Mouse (Mus musculus): ENCODE measurements around the gene Phf7. TPM values are rescaled to one million over a fixed set of nuclear protein-coding genes. Genes with fewer than 3 reads are reported as not detected.

The Phf7 gene
- 1 to 10 TPM; 9.1 to 9.2 TPM for total RNA-seq (2021)
- long read RNA-seq, experiment 1, partial matches to known transcripts, result 1 of 13 reads
- long read RNA-seq, experiment 1, other reads (novel, unspliced or antisense), result 4 of 13 reads
- long read RNA-seq, experiment 2, partial matches to known transcripts, result 0 of 2 reads
- long read RNA-seq, experiment 2, other reads (novel, unspliced or antisense), result 0 of 2 reads

DNA sequence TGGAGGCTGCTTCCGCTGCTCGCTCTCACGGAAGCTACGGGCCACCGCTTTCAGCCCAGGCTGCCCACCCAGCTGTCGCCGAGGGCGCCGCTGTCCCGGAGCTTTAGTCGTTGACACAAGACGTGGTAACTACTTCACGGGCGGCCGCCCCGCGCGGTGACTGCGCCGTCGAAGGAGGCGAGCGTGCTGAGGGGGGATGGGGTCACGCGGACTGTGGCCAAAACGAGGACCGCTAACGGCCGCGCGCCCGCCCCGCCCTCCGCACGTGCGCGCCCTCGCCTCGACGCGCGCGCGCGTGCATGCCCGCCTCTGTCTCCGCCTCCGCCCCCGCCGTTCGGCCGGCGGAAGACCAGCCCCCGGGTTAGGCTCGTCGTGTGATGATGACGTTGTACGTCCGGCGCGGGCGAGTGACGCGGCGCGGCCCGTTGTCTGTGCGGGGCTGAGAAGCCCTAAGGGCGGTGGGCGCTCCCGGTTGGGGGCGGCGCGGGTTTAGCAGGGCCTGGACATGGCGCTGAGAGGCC lies at the start of gene Phf7, which contains the start of gene Bap1:
Gene Phf7, minus strand, starts transcription at position 234 of the 521 bp plus-strand sequence.
Gene Bap1, plus strand, starts transcription at position 367 of the 521 bp plus-strand sequence.
- DNase-seq, result peak; percentile 98

DNA sequence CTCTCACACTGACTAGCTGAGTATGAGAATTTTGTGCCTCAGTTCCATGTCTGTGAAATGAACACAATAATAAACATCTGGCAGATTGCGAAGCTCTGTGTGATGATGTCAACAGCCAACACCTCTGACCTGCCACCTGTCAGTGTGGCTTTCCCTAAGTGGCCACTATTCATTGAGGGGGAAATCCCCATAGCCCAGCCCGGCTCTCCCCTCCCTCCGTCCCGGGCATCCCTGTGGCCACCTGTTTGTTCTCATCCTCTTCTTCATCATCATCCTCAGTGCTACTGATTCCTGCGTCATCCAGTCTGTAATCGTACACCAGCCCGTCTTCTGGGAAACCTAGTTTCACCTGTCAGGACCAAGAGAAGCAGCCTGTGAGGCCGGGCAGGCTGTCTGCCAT lies 34.6 kb upstream of the Phf7 start:
- DNase-seq, result no peak

DNA sequence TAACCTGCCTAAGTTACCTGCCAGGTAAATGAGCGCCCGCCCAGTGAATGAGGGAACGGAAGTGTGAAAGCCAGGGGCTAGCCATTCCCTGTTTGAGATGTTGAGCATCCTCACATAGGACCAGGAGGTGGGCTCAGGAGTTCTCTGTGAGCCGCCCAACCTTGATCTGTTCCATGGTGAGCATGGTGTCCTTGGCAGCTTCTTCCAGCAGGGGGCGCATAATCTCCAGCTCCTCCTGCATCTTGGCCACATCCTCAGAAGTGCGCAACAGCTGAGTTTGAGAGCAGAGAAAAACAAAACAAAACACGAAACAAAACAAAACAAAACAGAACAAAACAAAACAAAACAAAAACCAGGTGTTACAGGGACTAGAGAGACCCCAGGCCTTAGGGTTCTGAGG lies 21.0 kb upstream of the Phf7 start:
- DNase-seq, result peak; percentile 89

DNA sequence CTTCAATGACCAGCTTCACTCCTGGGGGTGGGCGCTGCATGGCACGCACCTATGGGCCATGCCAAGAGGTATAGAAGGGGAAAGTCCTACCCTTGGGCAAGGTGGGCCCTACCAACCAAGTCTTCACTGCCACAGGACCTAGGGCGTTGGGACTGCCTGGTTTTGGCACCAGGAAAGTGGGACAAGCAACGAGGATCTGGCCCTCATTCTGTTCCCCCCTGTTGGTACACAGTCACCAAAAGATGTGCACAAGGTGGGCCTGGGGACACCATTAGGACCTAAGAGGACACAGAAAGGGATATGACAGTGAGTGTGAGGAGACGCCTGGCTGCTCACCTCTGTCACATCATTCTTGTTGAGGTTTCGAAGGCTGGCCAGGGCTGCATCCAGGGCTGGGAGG lies 20.0 kb upstream of the Phf7 start:
- no peak for DNase-seq

DNA sequence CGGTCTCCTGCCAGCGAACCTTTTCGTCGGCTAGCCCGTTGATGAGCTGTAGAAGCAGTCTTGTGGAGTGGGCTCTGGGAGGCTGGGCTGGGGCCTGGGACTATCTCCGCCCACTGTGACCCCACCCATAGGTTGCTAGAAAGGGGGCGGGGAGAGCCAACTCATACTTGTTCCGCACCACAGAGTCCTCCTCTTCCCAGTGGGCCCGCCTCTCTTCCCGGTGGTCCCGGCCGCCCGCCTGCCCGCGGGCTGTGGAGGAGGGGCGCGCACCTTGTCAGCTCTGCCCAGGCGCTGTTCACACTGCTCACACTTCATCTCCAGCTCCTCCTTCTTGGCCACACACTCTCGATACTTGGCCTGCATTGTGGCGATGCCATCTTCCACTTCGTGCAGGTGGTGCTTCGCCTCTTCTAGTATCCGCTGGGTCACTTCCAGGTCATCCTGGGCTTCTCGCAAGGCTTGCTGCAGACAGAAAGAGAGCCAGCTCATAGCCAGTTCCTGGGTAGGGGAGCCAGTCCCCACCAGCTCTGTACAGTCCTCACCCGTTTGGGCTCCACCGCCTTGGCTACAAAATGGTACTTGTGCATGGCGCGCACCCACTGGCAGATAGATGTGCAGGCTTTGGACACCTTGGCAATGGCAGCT lies 18.5 kb upstream of the Phf7 start:
- DNase-seq, result peak; percentile 26

DNA sequence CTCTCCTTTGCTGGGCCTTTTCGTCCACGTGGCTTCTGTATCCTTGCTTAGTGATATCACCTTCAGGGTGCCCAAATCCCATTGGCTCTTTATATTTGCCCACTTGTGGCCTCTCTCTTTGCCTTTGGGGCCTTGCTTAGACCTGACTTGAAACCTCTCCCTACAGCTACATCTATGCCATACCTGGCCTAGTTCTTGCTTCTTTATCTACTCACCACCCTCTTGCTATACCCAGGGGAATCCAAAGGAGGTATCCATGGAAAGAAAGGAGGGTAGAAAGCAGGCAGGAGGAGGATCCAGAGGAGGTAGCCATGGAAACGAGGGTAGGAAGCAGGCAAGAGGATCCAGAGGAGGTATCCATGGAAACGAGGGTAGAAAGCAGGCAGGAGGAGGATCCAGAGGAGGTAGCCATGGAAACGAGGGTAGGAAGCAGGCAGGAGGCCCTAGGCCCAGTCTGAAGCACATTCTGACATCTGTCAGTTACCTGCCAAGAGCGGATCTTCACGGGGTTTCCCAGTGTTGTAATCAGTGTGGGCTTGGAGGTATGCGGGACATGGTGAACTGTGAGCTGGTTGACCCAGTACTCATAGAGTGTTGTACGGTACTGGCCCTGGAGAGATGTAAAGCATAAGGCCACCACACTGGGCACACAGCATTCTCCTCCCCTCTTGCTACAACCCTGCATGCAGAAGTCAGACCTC lies 17.3 kb upstream of the Phf7 start:
- no peak for DNase-seq

DNA sequence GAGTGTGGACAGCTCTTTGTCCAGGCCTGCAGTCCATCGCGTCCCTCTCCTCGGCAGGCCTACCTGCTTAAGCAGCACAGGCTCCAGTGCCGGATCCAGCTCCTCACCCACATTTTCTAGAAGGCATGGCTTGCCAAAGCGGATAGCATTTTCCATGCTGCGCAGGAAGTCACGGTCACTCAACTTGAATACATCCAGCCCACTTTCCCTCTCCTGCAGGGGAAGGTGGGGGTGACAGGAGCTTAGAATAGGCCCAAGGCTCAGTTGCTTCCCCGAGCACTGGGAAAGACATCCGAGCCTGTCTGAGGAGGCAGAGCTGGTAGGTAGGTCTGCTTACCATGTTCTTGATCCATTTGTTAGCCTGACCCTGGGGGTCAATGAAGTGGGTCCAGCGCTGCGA lies 16.5 kb upstream of the Phf7 start:
- DNase-seq, result no peak

DNA sequence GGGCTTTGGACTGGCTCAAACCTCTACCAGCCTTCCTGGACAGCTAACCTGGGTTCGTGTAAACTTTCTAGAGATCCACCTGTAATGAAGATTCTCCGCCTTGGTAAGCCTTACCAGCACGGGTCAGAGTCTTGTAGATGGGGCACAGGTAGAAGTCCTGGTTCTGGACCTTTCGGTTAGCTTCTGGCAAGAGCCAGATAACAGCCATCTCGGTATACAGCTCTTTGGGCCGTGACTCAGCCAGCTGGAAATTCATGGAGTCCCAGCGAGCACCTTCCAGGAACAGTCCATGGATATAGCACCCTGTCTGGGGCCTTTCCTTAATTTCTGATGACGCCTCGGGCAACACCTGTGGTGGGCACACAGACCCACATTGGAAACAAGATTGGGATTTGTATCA lies 9.8 kb upstream of the Phf7 start:
- no peak for DNase-seq

DNA sequence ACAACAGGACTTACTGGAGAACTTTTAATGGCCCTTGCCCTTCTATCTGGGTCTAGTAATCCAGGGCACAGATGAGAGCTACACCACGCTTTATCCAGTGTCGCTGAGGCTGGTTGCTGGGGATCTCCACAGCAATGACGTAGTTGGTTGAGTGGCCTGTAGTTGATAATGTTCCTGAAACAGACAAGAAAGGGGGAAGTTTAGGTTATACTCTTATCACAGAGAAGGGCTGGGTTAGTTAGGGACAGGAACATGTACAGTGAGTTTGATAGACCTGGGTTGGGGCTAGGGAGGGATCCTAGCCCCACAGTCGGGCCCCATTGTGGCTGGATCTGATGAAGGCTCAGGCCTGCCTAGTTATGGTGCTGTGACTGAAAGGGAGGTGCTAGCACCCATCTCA lies 9.3 kb upstream of the Phf7 start:
- no peak for DNase-seq

DNA sequence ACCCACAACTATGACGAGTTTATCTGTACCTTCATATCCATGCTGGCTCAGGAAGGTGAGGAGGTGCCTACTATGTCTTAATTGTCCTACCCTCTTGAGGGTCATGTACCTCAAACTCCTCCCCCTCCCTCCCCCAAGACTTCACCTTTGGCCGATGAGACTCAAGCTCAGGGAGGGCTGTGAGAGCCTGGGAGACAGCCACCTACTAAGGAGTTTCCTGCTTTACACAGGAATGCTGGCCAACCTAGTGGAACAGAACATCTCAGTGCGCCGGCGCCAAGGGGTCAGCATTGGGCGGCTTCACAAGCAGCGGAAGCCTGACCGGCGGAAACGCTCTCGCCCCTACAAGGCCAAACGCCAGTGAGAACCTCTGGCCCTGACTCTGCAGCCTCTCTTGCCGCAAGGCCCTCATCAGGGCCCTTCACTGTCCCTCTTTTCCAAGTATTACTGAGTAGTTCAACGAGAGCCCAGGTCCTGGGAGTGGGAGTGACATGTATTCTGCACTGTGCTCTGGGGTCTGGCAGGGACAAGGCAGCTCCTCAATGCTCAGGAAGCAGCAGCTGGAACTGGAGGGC lies 7.4 kb upstream of the Phf7 start:
- DNase-seq, result no peak

DNA sequence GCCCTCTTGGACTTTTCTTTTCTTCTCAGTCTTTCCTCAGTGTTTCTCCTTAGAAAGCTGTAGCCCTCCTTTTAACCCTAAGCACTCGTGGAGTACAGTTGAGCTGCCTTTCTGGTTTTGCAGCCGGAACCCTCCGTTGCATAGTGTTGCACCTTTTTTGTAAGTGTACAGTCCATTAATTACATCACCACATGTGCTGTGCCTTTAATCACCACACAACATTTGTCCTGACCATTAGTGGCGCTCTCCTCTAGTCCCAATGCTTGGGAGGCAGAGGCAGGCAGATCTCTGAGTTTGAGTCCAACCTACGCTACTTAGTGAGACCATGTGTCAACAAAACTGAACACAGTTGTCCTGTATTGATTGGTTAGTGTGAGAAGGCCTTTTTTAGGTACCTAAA lies 974 bp upstream of the Phf7 start:
- DNase-seq, result no peak

DNA sequence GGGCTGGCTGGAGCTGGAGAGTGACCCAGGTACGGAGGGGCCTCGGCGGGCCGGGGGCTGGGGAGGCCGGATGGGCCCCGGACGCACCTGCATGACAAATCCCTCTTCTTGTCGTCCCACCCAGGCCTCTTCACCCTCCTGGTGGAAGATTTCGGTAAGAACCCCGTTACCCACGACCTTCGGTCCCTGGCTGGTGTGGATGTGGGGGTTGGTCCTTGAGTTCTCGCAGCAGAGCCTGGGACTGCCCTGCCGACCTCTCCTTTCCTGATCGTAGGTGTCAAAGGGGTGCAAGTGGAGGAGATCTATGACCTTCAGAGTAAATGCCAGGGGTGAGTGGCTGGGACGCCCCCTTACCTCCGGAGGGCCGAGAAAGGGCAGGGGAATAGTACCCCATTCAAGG lies 509 bp upstream of the Phf7 start:
- no peak for DNase-seq

DNA sequence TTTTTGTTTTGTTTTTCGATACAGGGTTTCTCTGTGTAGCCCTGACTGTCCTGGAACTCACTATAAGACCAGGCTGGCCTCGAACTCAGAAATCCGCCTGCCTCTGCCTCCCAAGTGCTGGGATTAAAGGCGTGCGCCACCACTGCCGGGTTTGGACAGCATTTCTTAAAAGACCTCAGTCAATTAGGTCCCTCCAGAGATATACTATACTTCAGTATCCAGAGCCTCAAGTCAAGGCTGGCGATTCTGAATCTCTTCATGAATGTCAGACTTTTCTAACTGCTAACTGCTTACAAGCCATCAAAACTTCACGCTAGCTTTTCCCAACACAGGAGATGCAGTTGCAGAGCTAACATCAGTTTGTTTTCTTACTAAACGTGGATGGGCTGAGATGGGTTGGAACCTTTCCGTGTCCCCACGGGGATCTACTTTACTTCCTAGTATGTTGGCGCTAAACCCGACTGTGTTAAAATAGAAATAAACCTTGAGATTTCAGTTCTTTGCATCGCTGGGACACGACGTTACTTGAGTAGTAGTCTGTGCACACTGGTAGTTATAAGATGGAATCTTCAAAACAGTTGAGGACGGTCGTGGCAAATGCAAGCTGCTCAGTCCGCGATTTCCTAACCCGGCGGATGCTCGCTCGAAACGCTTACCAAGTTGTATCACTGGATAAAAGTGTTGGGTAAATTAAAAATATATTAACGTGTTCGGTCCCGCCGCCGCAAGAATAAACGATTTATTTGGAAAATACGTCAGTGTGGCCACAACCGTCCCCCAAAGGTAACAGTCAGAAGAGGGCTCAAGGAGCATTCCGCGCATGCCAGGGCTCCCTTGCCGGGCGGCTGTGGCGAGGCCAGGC lies 664 bp downstream of the Phf7 start:
- DNase-seq, result no peak

DNA sequence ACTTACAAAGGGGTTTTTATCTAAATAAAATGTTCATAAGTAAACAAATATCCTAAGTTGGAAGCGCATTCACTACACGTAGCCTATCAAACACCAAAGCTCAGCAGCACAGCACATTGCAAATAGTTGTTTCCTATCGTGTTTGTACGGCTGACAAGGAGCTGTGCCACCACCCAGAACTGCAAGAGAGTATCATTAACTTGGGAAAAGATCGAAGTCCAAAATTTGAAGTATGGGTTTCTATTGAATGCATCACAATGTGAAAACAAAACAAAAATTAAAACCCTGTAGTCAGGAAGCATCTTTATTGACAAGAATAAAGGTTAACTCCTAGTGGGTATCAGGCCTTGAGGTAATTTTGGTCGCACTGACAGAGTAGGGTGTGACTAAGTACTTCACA lies 2.7 kb downstream of the Phf7 start:
- DNase-seq, result no peak

DNA sequence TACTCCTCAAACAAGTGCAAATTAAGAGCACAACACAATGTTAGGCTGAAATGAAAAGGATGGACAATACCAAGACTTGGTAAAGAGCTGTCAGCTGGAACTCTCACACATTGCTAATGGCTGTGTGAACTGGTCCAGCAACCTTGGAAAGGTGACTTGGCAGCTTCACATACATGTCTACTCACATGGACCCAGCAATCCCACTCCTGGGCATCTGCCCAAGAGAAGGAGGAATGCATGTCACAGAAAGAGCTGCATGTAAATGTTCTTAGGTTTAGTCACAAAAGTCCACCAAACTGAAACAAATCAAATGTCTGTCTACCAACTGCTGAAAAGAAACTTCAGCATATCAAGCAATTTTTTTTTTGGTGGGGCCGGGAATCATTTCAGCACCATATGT lies 5.2 kb downstream of the Phf7 start:
- DNase-seq, result no peak

DNA sequence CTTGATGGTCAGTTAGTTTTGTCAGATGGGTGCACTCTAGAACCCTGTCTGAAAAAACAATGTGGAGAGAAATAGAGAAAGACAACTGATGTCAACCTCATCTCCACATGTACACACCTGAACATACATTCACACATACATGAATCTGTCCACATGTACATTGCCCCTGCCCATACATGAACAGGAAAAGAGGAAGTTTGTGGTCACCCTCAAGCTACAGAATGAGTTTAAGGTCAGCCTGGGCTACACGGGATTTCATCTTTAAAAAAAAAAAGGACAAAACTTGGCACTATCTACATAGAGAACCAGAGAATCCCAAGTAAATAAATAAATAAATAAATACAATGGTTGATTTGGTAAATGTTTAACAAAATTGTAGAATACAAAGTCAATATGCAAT lies 6.3 kb downstream of the Phf7 start:
- DNase-seq, result no peak

DNA sequence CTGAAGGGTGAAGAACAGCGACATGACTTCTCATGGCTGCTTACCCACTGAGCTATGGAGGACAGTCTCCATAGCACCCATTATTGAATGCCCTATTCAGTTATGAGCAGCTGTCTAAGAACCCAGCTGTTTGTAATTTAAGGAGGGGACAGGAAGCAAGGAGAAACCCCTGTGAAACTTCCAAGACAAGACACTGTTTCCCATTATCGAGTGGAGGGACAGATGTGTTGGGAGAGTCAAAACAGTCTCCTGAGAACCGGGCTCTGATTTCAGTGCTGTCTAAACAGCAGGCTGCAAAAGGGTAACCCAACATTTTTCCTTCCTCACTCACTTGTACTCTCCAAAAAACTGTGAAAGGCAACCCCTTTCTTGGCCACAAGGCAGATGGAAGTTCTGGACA lies 10.6 kb downstream of the Phf7 start:
- DNase-seq, result no peak

DNA sequence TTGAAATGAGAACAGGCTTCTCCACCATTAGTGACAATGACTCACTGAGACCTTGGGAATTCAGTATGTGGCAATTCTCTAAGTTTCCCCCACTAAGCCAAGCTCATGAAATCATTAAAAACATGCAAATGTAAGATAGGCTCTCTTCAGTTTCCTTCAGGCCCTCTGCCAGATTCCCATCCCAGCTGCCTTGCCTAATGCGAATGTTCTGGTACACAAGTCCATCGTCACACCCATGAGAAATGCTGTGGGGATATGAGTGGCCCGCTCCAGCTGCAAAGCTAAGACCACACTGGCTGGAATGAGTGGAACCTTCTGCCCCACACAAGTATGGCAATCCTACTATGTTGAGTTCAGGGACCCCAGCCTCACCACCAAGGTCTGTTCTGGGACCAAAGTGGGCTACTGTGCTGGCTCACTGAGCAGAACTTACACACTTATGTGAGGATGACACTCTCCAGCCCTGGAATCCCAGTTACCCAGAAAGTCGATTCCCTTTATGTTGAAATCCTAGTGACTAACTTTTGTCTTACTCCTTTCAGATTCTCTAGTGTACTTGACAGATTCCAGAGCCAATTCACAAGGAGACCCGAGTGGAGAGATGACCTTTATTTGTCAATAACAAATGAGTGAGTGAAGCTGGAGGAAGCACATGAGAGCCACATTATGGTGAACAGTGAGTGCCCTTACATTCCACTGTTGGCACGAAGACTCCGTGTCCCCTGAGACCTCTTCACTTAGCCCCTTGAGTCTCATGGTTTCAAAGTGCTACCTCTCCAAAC lies 13.8 kb downstream of the Phf7 start:
- DNase-seq, result peak; percentile 53

DNA sequence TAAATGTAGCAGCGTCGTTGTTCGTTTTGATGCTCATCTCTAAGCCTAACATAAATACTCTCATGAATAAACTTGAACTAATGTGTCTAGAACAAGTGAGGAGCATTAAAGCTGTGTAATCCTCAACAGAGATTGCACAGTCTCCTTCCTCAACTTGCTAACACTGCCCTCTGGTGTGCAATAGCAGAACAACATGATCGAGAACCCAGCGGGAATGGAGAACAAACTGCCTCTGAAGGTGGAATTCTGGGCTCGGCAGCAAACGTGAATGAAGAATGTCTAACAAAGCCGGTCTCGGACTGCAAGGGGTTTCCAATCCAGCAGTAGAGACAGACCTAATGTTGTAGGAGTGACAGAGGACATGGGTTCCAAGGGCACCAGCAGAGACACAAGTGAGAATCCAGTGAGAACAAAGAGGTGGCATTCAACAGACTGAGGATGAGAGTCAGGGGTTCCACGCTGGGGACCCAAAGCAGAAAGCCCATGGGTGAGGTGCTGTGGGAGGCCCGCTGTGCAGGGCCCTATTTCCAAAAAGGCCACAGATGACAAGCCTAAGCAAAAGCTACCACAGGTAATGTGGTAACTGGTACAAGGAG lies 17.0 kb downstream of the Phf7 start:
- DNase-seq, result peak; percentile 91

DNA sequence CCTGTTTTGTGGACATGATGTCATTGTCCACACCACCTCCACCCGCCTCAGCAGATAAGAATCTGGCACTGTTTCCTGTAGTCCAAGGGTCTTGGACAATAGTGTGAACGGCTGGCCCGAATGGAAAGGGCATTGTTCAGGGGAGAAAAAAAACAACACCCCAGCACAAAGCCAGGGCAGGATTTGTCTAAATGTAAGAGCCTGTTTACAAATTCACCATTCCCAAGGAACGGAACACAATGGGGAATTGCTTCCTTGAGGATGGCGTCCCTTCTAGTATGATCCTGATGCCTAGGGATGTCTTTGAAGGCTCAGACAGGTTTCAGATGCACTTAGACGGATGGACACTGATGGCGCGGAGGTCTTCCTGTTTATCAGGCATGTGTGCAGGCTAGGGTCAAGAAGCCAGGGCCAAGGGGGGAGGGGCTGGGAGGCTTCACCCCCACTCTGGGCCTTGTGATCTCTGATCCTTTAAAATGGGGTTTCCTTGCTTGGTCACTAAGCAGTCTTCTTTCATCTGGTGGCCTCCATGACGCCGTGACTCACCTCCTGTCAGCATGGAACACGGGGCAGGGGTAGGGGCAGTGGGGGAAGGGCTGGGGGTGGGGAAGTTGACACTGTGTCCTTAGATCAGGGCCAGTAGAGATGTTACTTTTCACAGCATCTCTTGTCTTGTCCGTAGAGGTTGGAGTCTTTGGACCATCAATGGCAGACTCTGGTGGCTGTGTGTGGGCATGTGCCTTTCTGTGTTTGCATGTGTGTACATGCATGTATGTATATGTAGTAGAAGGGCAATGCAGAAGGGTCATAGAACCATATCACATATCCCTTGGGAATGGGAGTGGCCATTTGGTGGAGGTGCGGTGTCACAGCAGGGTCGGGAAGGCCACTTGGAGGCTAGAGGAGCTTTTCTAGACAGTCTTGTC lies 17.8 kb downstream of the Phf7 start:
- DNase-seq, result peak; percentile 40

All from adrenal gland, postnatal 10 days (tissue).